Mouse (Mus musculus) monocyte, adult 59 days (primary cell): ENCODE measurements around the gene Dgka. TPM values are rescaled to one million over a fixed set of nuclear protein-coding genes. Genes with fewer than 3 reads are reported as not detected.

Experiments used
- total RNA-seq, 2 experiments: library from RNA; stranded (reverse); gene quantifications; one replicate each; pipeline ENCODE4 v1.2.4; 2023

Gene Dgka
- 10 to 100 TPM; 49.5 to 55.2 TPM for total RNA-seq

GRCm38 (mm10) chr10:128744680-128745601 is at the start of gene Dgka:
Gene Dgka, minus strand, starts transcription at chr10:128744855.

GRCm38 (mm10) chr10:128790398-128791124 is 45.9 kb upstream of the Dgka start, which contains the start of gene Mmp19:
Gene Mmp19, plus strand, starts transcription at chr10:128790910.

GRCm38 (mm10) chr10:128747646-128748251 is 3.1 kb upstream of the Dgka start, which contains the start of gene Pym1:
Gene Pym1, plus strand, starts transcription at chr10:128747889.

GRCm38 (mm10) chr10:128704491-128705316 is 40.0 kb downstream of the Dgka start, which contains the start of gene Cdk2:
Gene Cdk2, minus strand, starts transcription at chr10:128705031.

GRCm38 (mm10) chr10:128703895-128704294 is 40.8 kb downstream of the Dgka start, which contains the start of gene Pmel:
Gene Pmel, plus strand, starts transcription at chr10:128704195.

GRCm38 (mm10) chr10:128695992-128696807 is 48.5 kb downstream of the Dgka start, which contains the start of gene Rab5b:
Gene Rab5b, minus strand, starts transcription at chr10:128696264.

GRCm38 (mm10) chr10:128673763-128674468 is 70.7 kb downstream of the Dgka start, which contains the start of gene Suox:
Gene Suox, minus strand, starts transcription at chr10:128674073.

Other genes with a start within 250 kb of the Dgka start
- gene Myl6b, start 246.2 kb downstream of the Dgka start, total RNA-seq = 1 to 10 TPM in 1 of 2 experiments, under 1 TPM in 1; 0.52 to 1.3 TPM
- 100 to 1,000 TPM; 138 to 156 TPM for gene Esyt1, start 219.0 kb downstream of the Dgka start, total RNA-seq
- gene Zc3h10, start 197.1 kb downstream of the Dgka start, total RNA-seq = 10 to 100 TPM; 39.5 to 40.5 TPM
- 1,000 to 10,000 TPM; 2,671 to 2,681 TPM for gene Rpl41, start 195.6 kb downstream of the Dgka start, total RNA-seq
- gene Pa2g4, start 178.9 kb downstream of the Dgka start, total RNA-seq = 10 to 100 TPM; 39.1 to 41.6 TPM
- 1 to 10 TPM; 1.7 TPM for gene Erbb3, start 155.2 kb downstream of the Dgka start, total RNA-seq
- gene Rps26, start 118.1 kb downstream of the Dgka start, total RNA-seq = 100 to 1,000 TPM; 780 to 995 TPM
- gene Ikzf4, start 98.9 kb downstream of the Dgka start, total RNA-seq = under 1 TPM in 1 of 2 experiments, not detected in 1; 0.16 TPM
- 1 to 10 TPM; 2.9 to 4.4 TPM for gene Suox, start 70.8 kb downstream of the Dgka start, total RNA-seq
- gene Rab5b, start 48.6 kb downstream of the Dgka start, total RNA-seq = 10 to 100 TPM; 87.5 to 89.5 TPM
- under 1 TPM; 0.37 to 0.49 TPM for gene Pmel, start 40.7 kb downstream of the Dgka start, total RNA-seq
- 10 to 100 TPM; 34.9 to 37.9 TPM for gene Cdk2, start 39.8 kb downstream of the Dgka start, total RNA-seq
- 10 to 100 TPM; 20.3 to 22.7 TPM for gene Pym1, start 3.0 kb upstream of the Dgka start, total RNA-seq
- gene Mmp19, start 46.1 kb upstream of the Dgka start, total RNA-seq = 10 to 100 TPM in 1 of 2 experiments, 1 to 10 TPM in 1; 9.8 to 18.0 TPM
- gene Dnajc14, start 59.2 kb upstream of the Dgka start, total RNA-seq = 10 to 100 TPM; 63.2 to 69.8 TPM
- gene Tmem198b, start 59.5 kb upstream of the Dgka start, total RNA-seq = 10 to 100 TPM; 10.8 to 11.1 TPM
- 10 to 100 TPM; 40.5 to 49.9 TPM for gene Sarnp, start 72.5 kb upstream of the Dgka start, total RNA-seq
- gene Ormdl2, start 76.8 kb upstream of the Dgka start, total RNA-seq = 10 to 100 TPM; 30.9 to 41.1 TPM
- under 1 TPM; 0.43 to 0.50 TPM for gene Gdf11, start 146.9 kb upstream of the Dgka start, total RNA-seq
- 1 to 10 TPM; 3.9 to 5.2 TPM for gene Cd63, start 156.1 kb upstream of the Dgka start, total RNA-seq
- gene Rdh5, start 178.0 kb upstream of the Dgka start, total RNA-seq = 1 to 10 TPM; 4.9 to 5.2 TPM
- 100 to 1,000 TPM in 1 of 2 experiments, 10 to 100 TPM in 1; 85.1 to 109 TPM for gene Bloc1s1, start 179.2 kb upstream of the Dgka start, total RNA-seq
- not detected for gene Itga7, start 189.0 kb upstream of the Dgka start, total RNA-seq
- gene Mettl7b, start 216.1 kb upstream of the Dgka start, total RNA-seq = not detected
- gene Olfr9, start 244.6 kb upstream of the Dgka start, total RNA-seq = not detected